Mouse (Mus musculus) spleen, postnatal 14 days (tissue): Measurements from ENCODE around the gene Gnai2.

Source experiments
- DNase-seq, 2 experiments: peaks; one replicate each; pipeline ENCODE4 v3.0.0; 2021 to 2022; ENCODE audit warnings: low spot score in 2 of 2

The Gnai2 gene

DNA sequence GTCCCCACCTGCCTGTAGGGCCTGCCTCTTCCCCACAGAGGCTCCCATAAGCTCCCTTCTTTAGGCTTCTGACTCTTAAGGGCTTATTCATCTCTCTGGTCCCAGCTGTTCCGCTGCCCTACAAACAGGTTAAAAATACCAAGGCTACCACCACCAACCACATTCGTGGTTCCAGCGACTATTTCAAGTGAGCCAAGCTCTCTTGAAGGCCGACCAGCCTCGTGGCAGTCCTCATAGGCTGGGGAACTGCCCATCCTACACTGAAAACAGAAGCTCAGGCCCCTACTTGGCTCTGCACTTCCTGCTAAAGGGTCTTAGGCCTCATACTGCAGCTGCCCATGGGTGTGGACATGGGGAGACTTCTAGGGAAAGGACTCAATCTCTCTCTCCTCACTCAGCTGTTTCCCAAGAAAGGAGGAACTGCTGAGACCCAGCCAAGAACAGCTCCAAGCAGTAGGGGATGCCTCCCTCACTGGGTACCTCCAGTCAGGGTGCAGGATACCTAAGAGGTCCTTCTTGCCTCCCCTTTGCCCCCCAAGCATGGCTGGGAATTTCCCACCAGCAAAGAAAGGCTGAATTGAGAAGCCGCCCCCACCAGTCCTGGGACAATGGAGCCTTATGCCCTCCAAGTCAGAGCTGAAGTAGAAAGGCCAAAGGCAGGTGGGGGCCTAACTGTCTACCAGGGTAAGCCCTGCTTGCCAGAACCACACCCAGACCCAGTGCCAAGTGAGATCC, 23.5 kb downstream of the Gnai2 start:
- DNase-seq = no peak

DNA sequence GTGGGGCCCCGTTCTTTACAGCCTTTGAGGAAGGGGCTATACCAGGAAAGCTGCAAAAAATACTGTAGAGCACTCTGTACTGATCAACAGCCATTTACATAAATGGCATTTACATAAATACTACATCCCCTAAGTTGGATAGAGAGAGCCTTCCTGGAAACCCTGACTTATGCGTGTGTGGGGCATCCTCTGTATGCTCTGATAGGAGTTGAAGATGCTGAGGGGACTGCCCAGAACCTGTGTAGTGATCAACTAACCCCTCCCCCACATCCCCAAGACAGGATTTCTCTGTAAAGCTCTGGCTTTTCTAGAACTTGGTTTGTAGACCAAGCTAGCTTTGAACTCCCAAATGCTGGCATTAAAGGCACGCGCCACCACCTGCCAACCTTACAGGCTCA, 25.7 kb downstream of the Gnai2 start:
- DNase-seq = no peak

DNA sequence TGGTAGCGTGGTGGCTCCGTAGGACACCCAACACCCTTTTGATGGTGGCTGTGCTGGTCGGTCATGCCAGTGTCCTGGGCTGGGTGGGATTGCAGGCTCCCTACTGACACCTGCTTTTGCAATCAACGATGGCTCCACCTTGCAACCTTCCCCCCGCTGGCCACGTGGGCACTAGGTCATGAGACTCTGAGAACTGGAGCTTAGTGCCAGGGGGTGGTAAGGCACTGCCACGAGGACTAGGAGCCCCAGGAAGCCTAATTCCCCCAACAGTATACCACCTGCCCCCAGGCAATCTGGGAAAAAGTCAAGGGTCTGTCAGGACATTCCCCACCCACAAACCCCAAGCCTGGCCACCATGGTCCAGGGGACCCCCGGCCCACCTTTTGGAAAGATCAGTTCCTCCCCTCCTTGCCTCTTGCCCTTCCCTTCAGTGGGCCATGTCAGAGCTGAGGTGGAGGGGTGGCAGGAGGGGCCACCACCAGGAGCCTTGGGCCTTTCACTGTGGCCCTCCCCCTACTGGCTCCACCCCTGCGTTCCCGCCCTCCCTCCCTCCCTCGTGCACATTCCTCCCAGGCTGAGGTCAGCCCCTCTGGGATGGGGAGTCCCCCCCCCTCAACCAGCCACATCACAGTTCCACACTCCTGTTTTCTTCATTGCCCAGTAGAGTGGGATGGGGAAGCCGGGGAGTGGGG, 26.3 kb downstream of the Gnai2 start, which contains the start of gene Sema3b:
Sema3b (minus strand) TSS at position 489 of the 692 bp plus-strand sequence.
- no peak for DNase-seq

DNA sequence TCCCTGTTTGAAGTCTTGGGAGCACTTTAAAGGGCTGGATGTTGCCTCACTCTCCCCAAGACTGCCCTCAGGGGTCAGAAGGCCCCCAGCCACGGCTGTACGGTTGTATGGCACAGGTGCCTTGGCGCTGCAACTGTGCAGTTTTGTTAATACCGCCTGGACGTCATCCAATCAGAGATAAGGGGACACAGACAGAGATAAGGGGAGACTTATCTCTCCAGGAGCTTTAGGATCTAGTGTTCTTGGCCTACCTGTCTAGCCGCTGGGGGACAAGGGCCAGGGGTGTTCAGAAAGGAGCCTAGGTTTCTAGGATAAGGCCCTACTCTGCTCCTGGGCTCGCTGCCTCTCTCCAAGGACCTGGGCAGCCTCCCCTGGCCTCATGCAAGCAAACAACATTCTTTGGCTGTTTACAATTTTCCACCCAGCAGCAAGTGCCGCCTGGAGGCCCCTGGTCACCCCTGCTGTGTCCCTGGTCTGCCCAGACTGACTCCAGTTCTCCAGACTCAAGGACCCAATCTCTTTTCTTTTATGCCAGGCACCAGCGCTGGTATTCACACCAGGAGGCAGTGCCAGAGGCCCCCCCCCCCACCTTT, 27.4 kb downstream of the Gnai2 start:
- no peak for DNase-seq

DNA sequence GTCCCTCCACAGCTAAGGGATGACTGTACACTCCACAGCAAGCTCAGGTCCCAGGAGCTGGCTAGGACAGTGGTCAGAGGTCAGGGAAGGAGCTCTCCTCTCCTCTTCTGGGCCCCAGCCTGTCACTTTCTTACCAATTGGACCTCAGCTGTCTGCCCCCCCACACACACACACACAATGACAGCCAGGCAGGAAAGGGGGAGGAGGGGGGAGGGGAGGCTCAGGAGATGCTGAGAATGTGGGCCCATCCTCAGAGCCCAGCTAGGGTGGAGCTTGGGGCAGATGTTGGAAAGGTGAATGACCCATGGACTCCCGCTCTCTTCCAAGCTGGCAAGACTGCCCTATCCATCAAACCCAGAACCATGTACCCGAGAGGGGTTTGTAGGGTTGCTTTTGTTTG, 28.1 kb downstream of the Gnai2 start:
- DNase-seq = no peak

DNA sequence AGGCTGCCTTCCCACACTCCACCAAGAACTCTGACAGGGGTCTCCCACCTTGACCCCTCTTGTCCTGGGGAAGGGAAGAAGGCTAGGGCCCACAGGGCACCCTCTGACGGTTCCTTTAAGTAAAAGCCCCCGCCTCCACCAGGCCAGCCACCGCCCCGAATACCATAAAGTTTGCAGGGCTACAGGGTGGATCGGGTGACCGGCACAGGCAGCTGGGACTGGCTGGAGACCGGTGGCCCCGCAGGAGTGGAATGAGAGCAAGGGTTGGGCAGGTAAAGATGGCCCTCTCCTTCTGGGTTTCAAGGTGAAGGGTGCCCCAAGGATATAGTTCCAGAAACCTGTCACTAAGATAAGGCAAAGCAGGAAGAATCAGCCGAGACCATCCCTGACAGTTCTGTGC, 28.6 kb downstream of the Gnai2 start:
- DNase-seq = no peak

DNA sequence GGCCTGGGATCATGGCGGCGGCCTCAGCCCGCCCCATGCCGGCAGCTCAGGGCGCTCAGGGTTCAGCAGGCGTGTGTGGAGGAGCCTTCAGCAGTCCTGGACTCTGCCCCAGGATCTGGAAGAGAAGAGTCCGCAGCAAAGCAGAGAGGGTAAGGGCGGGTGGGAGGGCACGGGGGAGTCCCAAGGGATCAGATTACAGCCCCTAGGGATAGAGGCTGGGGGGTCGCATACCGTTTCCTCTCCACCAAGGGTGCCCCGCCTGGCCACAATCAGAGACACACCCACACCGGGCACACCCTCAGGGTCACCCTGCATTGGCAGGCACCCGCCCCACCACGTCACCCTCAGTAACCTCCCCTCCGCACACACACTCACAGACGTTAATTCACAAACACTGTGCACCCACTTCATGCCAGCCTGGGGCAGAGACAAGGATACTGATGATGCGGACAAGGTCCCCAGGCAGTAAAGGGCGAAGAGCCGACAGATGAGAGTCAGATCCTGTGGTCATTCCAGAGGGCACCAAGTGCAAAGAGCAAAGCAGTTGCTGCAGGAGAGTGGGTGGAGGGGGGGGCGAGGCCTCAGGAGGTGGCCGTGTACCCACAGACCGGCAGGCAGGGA, 30.0 kb downstream of the Gnai2 start:
- DNase-seq = no peak

DNA sequence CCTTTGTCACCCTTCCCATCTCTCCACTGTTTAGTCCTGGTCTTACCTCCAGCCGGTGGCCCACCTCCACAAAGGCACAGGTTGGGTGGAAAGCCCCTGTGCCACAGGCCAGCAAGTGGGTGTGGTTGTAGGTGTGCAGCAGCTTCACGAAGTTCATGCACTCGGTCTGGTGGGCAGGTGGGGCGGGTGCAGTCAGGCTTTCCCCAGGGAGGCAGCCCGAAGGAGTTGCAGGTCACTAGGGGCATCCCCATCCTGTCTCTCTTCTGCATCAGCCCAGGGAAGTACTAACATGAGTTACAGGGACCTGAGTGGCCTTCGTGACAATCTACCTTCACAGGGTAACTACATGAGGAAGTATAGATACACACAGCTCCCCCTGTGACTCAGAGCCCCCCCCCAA, 31.9 kb downstream of the Gnai2 start:
- no peak for DNase-seq

DNA sequence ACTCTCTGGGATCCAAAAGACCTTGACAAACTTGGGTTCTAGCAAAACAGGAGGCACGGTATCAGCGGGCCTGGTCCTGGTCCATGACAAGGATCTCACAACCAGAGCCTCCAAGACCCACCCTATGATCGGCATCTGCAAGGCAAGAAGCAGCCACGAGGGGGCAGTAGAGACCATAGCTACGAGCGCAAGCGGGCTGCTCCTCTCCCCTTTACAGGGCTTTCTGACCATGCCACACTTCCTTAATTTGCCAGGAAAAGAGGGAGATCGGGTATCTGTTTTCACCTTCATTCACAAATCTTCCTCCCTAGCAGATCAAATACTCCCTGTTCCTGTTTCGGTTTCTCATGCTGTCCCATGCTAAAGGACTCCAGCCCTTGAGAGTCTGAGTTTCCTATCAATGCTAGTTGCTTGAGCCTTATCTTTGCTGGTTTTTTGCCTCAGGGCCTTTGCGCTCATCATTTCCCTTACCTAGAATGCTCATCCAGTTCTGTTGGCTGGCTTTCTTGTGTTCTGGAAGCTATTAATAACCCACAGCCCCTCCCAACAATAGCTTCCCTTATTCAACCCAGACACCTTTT, 33.0 kb downstream of the Gnai2 start:
- peak; percentile 86 to 93 for DNase-seq

DNA sequence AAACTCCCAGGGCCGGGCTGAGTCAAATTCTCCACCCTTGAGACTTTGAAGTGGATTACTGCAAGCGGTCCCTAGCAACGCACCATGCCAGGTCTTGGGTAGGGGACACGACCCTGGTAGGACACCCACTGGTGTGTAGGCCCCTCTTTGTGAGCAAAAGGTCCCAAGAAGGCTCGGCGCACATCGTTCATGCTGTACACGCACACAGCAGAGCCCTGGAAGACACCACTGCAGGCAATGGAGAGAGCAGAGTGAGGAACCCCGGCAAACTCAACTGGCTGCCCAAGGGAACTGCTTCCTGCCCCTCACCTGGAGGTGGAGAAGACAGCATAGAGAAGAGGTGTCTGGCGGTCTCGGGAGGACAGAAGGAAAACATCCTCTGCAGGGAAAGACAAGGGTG, 33.9 kb downstream of the Gnai2 start:
- no peak for DNase-seq

DNA sequence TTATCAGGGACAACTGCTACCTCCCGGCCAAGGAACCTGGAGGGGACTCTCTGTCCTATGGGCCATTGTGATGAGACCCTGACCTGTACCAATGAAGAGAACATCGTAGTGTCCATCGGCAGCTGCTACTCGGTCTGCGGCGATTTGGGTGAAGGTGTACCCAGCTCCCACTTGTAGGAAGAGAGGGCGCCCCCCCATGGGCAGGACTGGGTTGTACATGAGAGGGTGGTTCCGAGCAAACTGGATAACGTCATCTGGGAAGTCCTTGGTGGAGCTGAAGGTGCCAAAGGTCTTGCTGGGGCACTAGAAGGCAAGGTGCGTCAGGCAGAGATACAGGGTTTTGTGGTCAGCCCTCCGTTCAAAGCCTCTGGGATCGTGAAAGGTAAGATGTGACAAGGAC, 34.4 kb downstream of the Gnai2 start:
- no peak for DNase-seq

DNA sequence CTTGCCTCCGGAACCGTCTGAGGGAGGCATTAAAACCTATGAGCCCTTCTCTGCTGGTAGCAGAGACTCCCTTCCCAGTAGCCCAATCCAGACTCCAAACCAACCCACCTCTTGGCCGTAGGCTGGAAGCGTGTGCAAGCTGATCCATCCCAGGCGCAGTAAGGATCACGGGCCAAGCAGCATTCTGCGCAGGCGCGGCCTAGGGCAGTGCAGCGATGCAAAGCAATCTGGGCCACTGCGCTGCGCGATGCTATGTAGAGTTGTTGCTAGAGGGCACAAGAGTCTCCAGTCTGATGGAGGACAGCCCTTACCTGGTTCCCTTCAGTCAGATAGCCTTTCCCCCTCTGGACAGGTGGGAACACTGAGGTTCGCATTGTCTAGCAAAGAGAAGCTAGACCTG, 35.3 kb downstream of the Gnai2 start:
- no peak for DNase-seq

DNA sequence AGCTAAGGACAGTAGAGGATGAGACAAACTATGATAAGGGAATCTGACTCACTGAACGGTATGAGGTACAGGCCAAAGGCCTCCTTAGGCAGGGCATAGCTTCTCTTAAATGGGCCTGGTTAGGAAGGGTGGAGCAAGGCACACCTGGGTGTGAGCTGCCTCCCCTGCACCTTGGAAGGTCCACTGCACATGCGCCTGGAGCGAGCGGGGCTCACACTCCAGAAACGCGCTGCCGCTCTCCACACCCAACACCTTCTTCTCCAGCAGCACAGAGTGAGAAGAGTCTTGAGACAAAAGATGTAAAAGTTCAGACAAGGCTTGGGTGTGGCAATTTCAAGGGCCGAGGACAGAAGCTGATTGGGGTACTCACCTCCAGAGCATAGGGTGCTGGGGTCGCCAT, 35.7 kb downstream of the Gnai2 start:
- DNase-seq = no peak

DNA sequence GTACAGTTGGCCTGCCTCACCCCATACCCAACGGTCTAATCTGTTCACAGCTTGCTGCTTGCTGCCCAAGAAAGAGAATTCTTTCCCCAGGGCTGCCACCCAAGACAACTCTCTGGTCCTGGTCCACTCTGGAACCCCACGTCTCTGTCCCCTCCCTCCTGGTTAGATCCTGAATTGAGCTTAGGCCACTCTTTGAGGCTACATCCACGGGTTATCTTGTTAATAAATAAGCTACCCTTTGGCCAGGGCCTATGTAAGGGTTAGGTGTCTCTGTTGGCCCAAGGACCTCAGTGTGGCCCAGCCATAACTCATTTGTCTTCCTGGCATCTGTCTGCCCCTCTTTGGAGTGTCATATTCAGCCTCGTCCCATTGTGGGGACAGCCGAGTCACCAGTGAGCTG, 36.8 kb downstream of the Gnai2 start:
- no peak for DNase-seq

DNA sequence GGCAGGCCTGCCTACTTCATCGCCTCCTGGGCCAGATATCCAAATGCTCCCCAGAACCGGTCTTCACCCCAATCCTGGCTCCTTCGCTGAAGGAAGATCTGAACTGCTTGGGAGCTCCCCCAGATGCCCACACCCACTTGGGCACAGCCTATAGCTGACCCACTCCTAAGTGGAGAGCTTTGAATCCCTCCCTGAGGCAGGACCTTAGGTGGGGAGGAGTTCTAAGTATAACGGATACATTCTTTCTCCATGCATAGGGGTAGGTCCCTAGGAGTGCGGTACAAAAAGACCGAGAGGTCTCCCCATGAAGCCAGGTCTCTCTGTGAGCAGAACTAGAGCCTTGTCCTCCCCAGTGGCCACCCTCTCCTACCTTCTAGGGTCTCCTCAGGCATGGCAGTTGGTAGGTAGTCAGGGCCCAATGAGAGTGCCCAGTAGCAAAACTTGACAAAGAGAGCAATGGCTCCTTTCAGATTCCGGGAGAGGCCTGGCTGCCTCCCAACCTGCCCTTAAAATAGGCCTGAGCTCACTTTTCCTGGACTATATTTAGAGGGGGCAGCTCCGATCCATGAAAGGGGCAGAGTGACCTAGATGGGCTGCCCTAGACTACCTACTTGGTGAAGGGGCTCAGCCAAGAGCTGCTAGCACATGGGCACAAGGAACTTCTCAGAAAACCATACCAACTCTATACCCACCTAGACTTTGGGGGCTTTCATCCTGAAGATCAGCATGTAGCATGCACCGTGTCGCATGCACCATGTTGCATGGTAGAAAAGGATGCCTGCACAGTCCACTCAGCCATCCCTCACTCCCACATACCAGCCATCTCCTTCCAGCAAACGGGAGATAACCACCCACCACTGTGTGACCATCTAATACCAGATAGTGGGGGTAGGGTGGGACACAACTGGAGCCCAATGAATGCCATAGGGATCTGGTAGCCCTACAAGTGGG, 38.3 kb downstream of the Gnai2 start:
- no peak for DNase-seq

DNA sequence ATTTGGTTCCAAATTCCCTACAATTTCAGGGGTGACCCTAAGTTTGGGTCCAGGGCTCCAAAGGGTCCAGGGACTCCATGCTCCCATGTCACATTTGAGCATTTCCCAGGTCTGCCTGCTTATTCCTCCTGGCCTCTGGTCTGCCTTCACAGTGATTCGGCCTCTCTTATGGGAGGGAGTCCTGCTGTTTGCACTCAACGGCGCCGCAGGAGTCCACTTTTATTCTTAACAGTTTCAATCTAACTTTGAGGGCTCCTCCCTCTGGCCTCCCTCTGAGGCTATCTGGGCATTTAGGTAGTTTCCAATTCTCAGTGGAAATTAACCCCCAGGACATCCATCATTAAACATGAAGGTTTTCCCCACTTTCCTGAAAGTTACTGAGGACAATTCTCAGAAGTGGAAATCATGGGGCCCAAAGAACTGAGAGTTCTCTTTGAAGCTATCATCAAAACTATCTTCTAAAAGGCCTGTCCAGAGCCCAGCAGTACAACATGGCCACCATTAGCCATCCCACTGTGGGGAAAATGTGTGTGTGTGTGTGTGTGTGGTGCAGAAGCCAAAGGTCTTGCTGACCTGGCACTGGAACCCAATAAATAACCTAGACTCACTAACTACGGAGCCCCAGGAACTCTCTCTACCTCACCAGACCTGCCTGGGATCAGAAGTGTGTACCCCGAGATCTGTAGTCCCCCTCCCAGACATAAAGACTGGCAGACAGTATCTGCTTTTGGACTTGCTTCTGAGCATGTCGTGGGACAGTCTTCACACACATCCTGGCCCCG, 40.7 kb downstream of the Gnai2 start:
- no peak for DNase-seq

DNA sequence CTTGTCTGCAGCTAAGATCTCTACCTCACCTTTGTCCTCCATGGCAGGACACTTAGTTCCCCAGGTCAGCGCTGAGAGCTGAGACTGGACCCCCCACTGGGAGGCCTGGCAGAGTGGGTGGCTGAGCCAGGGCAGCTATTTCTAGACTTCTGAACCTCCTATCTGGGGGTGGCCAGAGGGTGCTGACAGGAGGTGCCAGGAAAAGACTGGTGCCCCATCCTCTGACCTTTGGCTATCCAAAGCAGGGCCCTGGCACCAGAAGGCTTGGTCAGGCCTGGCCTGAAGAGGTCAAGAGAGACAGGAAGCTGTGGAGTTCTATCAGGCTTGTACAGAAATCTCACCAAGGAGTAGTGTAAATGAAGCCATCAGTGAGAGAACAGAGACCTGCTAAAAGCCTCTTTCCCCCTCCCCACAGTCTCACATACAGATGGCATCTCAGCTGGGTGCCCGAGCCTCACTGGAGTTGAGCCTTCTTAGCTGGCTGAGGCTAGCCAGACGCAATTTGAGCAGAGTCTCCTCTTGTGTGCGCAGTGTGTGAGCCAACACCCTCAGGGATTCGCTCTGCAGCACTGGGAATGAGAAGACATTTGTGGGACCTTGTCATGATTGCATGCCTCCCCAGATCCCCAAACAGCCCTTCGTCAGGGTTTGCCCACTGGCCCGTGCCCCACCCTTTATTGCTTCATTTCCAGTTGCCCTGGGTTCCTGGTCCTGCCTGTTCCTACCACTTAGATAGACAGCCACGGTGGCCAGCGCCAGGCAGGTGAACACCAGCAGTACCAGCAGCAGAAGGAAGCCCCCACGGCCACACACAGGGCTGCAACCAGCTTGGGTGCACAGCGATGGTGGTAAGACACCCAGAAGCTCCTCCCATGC, 41.8 kb downstream of the Gnai2 start:
- no peak for DNase-seq

DNA sequence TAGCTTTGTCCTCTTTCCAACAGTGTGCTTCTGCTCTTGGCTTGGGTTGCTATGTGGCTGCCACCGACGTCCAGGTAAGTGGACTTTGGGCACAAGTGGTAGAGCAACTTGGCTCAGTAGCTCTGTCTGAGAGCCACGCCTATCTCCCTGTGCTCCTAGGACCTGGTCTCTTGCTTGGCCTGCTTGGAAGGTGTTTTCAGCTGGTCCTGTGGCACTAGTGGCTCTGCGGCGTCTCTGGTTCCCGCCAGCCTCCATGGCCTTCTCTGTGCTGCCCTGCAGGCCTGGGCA, 44.5 kb downstream of the Gnai2 start:
- no peak for DNase-seq

DNA sequence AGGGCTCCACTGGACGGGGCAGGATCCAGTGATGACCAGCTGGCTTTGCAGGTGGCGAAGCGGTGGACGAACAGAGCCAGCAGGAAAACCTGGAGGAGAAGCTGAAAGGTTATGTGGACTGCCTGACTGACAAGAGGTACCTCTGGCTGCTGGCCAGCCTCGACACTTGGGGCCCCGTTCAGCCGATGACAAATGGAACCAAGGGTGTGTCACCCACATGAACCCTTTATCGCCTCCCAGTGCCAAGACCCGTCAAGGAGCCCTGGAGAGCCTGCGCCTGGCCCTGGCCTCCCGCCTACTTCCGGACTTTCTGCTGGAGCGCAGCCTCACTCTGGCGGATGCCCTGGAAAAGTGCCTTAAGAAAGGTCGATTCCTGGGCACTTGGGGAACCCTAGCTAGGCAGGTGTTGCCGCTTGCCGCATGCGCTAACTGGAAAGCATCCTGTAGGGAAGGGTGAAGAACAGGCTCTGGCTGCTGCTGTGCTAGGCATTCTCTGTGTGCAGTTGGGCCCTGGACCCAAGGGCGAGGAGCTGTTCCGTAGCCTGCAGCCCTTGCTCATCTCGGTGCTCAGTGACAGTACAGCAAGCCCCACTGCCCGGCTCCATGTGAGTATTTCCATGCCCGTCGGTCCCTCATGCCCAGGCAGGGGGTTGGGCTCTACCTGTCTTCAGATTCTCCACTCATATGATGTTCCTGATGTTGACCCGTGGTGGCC, 45.0 kb downstream of the Gnai2 start:
- peak; percentile 52 to 56 for DNase-seq
